ENCODE assay signal across 21 mouse cellular contexts in genomic region chr16:94451545-94452488, GRCm38 (mm10).
DNase-seq lines count a peak whose midpoint lies in the region; ATAC-seq and TF ChIP-seq lines count a peak whose summit lies in the region.
"Had no signal": no experiment of that assay in that cellular context is flagged by ENCODE, and none has a peak within 500 bp of the region (broad histone marks: within the 10 kb centered on the region; RNA-seq: fewer than 3 reads in every experiment).

No protein-coding gene starts in this region.

- WGBS in heart, embryonic 10.5 days = 89% methylated on average over 11 of the region's 11 CpGs
- WGBS in intestine, embryonic 15.5 days = 68% methylated on average over 11 of the region's 11 CpGs
- 75% methylated on average over 11 of the region's 11 CpGs for WGBS in stomach, embryonic 15.5 days

- TF ChIP-seq CTCF in layer of hippocampus, adult 2 months (conservative IDR thresholded peaks at IDR 0.05) = no peak

- peak; percentile 76 for ATAC-seq in intestine, embryonic 15.5 days
- peak; percentile 70 for ATAC-seq in stomach, embryonic 15.5 days (ENCODE audit: insufficient read depth, low FRiP score, low read depth)
- ATAC-seq in megakaryocyte progenitor cell, adult 5-6 weeks (replicated peaks; ENCODE audit: poor library complexity) = no peak
- ATAC-seq: forebrain, embryonic 14.5 days; midbrain, embryonic 15.5 days had no signal

- intact Hi-C loops in left cerebral cortex, postnatal 4 days (cut with DNase I) = no loop called here

- no peak overlapping the region for H3K9ac ChIP-seq in intestine, embryonic 15.5 days
- no peak overlapping the region for H3K9ac ChIP-seq in stomach, embryonic 15.5 days
- H3K9ac ChIP-seq: embryonic facial prominence, embryonic 12.5 days; heart, embryonic 12.5 days; hindbrain, embryonic 13.5 days; liver, embryonic 14.5 days; midbrain, embryonic 15.5 days had no signal

- H3K27ac ChIP-seq in heart, embryonic 10.5 days = no peak overlapping the region
- H3K27ac ChIP-seq in layer of hippocampus, adult 2 months = peak overlapping the region; percentile 4; the same call in 1 of the 2 replicates
- peak overlapping the region; percentile 79 for H3K27ac ChIP-seq in intestine, embryonic 15.5 days
- peak overlapping the region; percentile 59 for H3K27ac ChIP-seq in stomach, embryonic 15.5 days
- H3K27ac ChIP-seq: embryonic facial prominence, embryonic 12.5 days; hindbrain, embryonic 13.5 days; left cerebral cortex, adult 2 months; limb, embryonic 10.5 days; liver, embryonic 14.5 days; midbrain, embryonic 15.5 days had no signal

- H3K4me2 ChIP-seq in intestine, embryonic 15.5 days (replicated peaks) = 0 out of 2 replicates have a peak overlapping the region, but pooled peaks have one; percentile 11
- H3K4me2 ChIP-seq in stomach, embryonic 15.5 days = no peak overlapping the region
- H3K4me2 ChIP-seq: embryonic facial prominence, embryonic 12.5 days; heart, embryonic 12.5 days; hindbrain, embryonic 13.5 days; midbrain, embryonic 15.5 days had no signal

- no peaks in the 10 kb centered on the region for H3K9me3 ChIP-seq in heart, embryonic 10.5 days
- H3K9me3 ChIP-seq in intestine, embryonic 15.5 days = no peaks in the 10 kb centered on the region
- H3K9me3 ChIP-seq in stomach, embryonic 15.5 days = no peaks in the 10 kb centered on the region
- H3K9me3 ChIP-seq: embryonic facial prominence, embryonic 12.5 days; heart, embryonic 12.5 days; hindbrain, embryonic 13.5 days; limb, embryonic 10.5 days; midbrain, embryonic 15.5 days had no signal

- no peak overlapping the region for H3K4me3 ChIP-seq in heart, embryonic 10.5 days
- H3K4me3 ChIP-seq in layer of hippocampus, adult 2 months = no peak overlapping the region
- no peak overlapping the region for H3K4me3 ChIP-seq in intestine, embryonic 15.5 days (replicated peaks)
- no peak overlapping the region for H3K4me3 ChIP-seq in stomach, embryonic 15.5 days (replicated peaks)
- H3K4me3 ChIP-seq: embryonic facial prominence, embryonic 12.5 days; heart, embryonic 12.5 days; hindbrain, embryonic 13.5 days; left cerebral cortex, adult 2 months; limb, embryonic 10.5 days; midbrain, embryonic 15.5 days; myocyte had no signal

- DNase-seq in heart, adult 11 months = peak; percentile 86
- DNase-seq in heart, embryonic 10.5 days (ENCODE audit: low spot score) = no peak
- no peak for DNase-seq in layer of hippocampus, adult 2 months (ENCODE audit: low spot score in 2 of 2)
- no peak for DNase-seq in layer of hippocampus, postnatal 36 days
- DNase-seq in left cerebral cortex, postnatal 4 days = no peak
- DNase-seq: adrenal gland, adult 8-10 months; cerebellum, adult 9-11 months; heart, postnatal 14 days; spleen, adult 18-20 months had no signal

- H3K4me1 ChIP-seq in heart, embryonic 10.5 days = no peaks in the 10 kb centered on the region
- H3K4me1 ChIP-seq in intestine, embryonic 15.5 days (replicated peaks) = peaks cover 10% of the 10 kb centered on the region; the same call in 1 of the 2 replicates
- no peaks in the 10 kb centered on the region for H3K4me1 ChIP-seq in stomach, embryonic 15.5 days
- H3K4me1 ChIP-seq: embryonic facial prominence, embryonic 12.5 days; heart, embryonic 12.5 days; hindbrain, embryonic 13.5 days; limb, embryonic 10.5 days; midbrain, embryonic 15.5 days had no signal

- H3K27me3 ChIP-seq in heart, embryonic 10.5 days (ENCODE audit: insufficient read depth, poor library complexity, severe bottlenecking) = no peaks in the 10 kb centered on the region
- H3K27me3 ChIP-seq in intestine, embryonic 15.5 days (replicated peaks) = no peaks in the 10 kb centered on the region
- H3K27me3 ChIP-seq in stomach, embryonic 15.5 days (replicated peaks) = no peaks in the 10 kb centered on the region
- H3K27me3 ChIP-seq: embryonic facial prominence, embryonic 12.5 days; heart, embryonic 12.5 days; hindbrain, embryonic 13.5 days; midbrain, embryonic 15.5 days had no signal

- peaks cover 94% of the 10 kb centered on the region for H3K36me3 ChIP-seq in heart, embryonic 10.5 days
- peaks cover 19% of the 10 kb centered on the region for H3K36me3 ChIP-seq in intestine, embryonic 15.5 days
- peaks cover 32% of the 10 kb centered on the region for H3K36me3 ChIP-seq in stomach, embryonic 15.5 days
